In the genomic region with DNA sequence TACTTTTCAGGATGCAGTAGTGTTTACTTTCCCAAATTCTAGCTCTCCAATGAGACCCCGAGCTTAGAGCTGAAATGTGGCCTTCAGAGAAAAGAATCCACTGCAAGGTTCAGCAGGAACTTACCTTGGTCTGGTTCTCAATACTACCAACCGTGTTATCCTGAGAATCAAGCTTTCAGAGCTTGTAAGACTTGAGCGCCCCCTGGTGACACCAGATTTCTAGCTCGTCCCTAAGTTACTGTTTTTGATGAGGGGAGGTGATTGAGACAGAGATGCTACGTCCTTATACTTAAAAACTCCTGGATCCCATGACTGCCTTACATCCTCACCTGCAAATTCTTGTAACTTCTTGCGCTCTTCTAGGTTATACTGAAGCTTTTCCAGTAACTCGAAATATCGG, we compare ENCODE assay signal across 10 mouse cellular contexts. TPM values are rescaled to one million over a fixed set of nuclear protein-coding genes. Genes with fewer than 3 reads are reported as not detected.
DNase-seq lines count a peak whose midpoint lies in the region; ATAC-seq lines count a peak whose summit lies in the region.
"Had no signal": no experiment of that assay in that cellular context is flagged by ENCODE, and none has a peak within 500 bp of the region (broad histone marks: within the 10 kb centered on the region; RNA-seq: fewer than 3 reads in every experiment).

No protein-coding gene starts in this region.

- no peak overlapping the region for H3K4me2 ChIP-seq in hindbrain, embryonic 14.5 days (replicated peaks)
- no peak overlapping the region for H3K4me2 ChIP-seq in hindbrain, embryonic 12.5 days (replicated peaks)
- no peak overlapping the region for H3K4me2 ChIP-seq in intestine, embryonic 15.5 days (replicated peaks)
- H3K4me2 ChIP-seq: embryonic facial prominence, embryonic 12.5 days; neural tube, embryonic 12.5 days had no signal

- peak; percentile 91 for DNase-seq in hindbrain, embryonic 14.5 days (ENCODE audit: low spot score)
- DNase-seq in adrenal gland, postnatal 25 days: peak; percentile 88
- DNase-seq in embryonic facial prominence, embryonic 10.5 days (ENCODE audit: low spot score): peak; percentile 82
- peak; percentile 74 to 80 for DNase-seq in left cerebral cortex, postnatal 36 days (ENCODE audit: low spot score in 2 of 2)
- DNase-seq in ovary, postnatal 10 days (ENCODE audit: low spot score): peak; percentile 43
- DNase-seq in thymus, postnatal 10 days (ENCODE audit: low spot score in 2 of 2): peak; percentile 43 to 83

- H3K9ac ChIP-seq in hindbrain, embryonic 14.5 days: no peak overlapping the region
- no peak overlapping the region for H3K9ac ChIP-seq in hindbrain, embryonic 12.5 days
- no peak overlapping the region for H3K9ac ChIP-seq in intestine, embryonic 15.5 days
- H3K9ac ChIP-seq: embryonic facial prominence, embryonic 12.5 days; neural tube, embryonic 12.5 days had no signal

- H3K27me3 ChIP-seq in hindbrain, embryonic 14.5 days (ENCODE audit: control insufficient read depth, insufficient read depth, low read length): no peaks in the 10 kb centered on the region
- H3K27me3 ChIP-seq in hindbrain, embryonic 12.5 days: no peaks in the 10 kb centered on the region
- no peaks in the 10 kb centered on the region for H3K27me3 ChIP-seq in embryonic facial prominence, embryonic 10.5 days (replicated peaks; ENCODE audit: low read depth, poor library complexity, severe bottlenecking)
- no peaks in the 10 kb centered on the region for H3K27me3 ChIP-seq in intestine, embryonic 15.5 days (replicated peaks)
- H3K27me3 ChIP-seq: embryonic facial prominence, embryonic 12.5 days; neural tube, embryonic 12.5 days had no signal

- H3K36me3 ChIP-seq in hindbrain, embryonic 14.5 days (replicated peaks; ENCODE audit: control insufficient read depth, insufficient read depth): peaks cover 5% of the 10 kb centered on the region; the same call in 1 of the 2 replicates
- no peaks in the 10 kb centered on the region for H3K36me3 ChIP-seq in hindbrain, embryonic 12.5 days
- H3K36me3 ChIP-seq in embryonic facial prominence, embryonic 10.5 days (replicated peaks): no peaks in the 10 kb centered on the region
- no peaks in the 10 kb centered on the region for H3K36me3 ChIP-seq in intestine, embryonic 15.5 days
- H3K36me3 ChIP-seq: embryonic facial prominence, embryonic 12.5 days; neural tube, embryonic 12.5 days had no signal

- H3K4me1 ChIP-seq in hindbrain, embryonic 14.5 days (replicated peaks; ENCODE audit: control insufficient read depth, insufficient read depth, low read length): no peaks in the 10 kb centered on the region
- no peaks in the 10 kb centered on the region for H3K4me1 ChIP-seq in hindbrain, embryonic 12.5 days
- H3K4me1 ChIP-seq in embryonic facial prominence, embryonic 10.5 days: no peaks in the 10 kb centered on the region
- no peaks in the 10 kb centered on the region for H3K4me1 ChIP-seq in intestine, embryonic 15.5 days (replicated peaks)
- H3K4me1 ChIP-seq: embryonic facial prominence, embryonic 12.5 days; neural tube, embryonic 12.5 days had no signal

- WGBS in hindbrain, embryonic 14.5 days: 15% methylated on average over 8 of the region's 8 CpGs
- whole genome bisulfite sequencing in hindbrain, embryonic 12.5 days: 16% methylated on average over 8 of the region's 8 CpGs
- 14% methylated on average over 8 of the region's 8 CpGs for WGBS in embryonic facial prominence, embryonic 10.5 days
- WGBS in intestine, embryonic 15.5 days: 15% methylated on average over 8 of the region's 8 CpGs

- H3K27ac ChIP-seq in hindbrain, embryonic 14.5 days: no peak overlapping the region
- no peak overlapping the region for H3K27ac ChIP-seq in hindbrain, embryonic 12.5 days
- no peak overlapping the region for H3K27ac ChIP-seq in embryonic facial prominence, embryonic 10.5 days (replicated peaks)
- no peak overlapping the region for H3K27ac ChIP-seq in intestine, embryonic 15.5 days
- H3K27ac ChIP-seq: embryonic facial prominence, embryonic 12.5 days; neural tube, embryonic 12.5 days had no signal

- no peak overlapping the region for H3K4me3 ChIP-seq in hindbrain, embryonic 14.5 days (replicated peaks; ENCODE audit: low read length)
- no peak overlapping the region for H3K4me3 ChIP-seq in hindbrain, embryonic 12.5 days
- H3K4me3 ChIP-seq in embryonic facial prominence, embryonic 10.5 days: no peak overlapping the region
- no peak overlapping the region for H3K4me3 ChIP-seq in intestine, embryonic 15.5 days (replicated peaks)
- H3K4me3 ChIP-seq: embryonic facial prominence, embryonic 12.5 days; neural tube, embryonic 12.5 days had no signal

- intact Hi-C loops in left cerebral cortex, postnatal 36 days (cut with DNase I): no loop called here

- ATAC-seq in hindbrain, embryonic 14.5 days (ENCODE audit: low FRiP score): no peak
- ATAC-seq in hindbrain, embryonic 12.5 days (ENCODE audit: low FRiP score): no peak
- ATAC-seq in intestine, embryonic 15.5 days: 0 out of 2 replicates have a peak, but pooled peaks have one; percentile 47

- no peaks in the 10 kb centered on the region for H3K9me3 ChIP-seq in hindbrain, embryonic 14.5 days (ENCODE audit: control insufficient read depth, low read length)
- no peaks in the 10 kb centered on the region for H3K9me3 ChIP-seq in hindbrain, embryonic 12.5 days (replicated peaks)
- H3K9me3 ChIP-seq in embryonic facial prominence, embryonic 10.5 days: no peaks in the 10 kb centered on the region
- H3K9me3 ChIP-seq in intestine, embryonic 15.5 days: no peaks in the 10 kb centered on the region
- H3K9me3 ChIP-seq: embryonic facial prominence, embryonic 12.5 days; neural tube, embryonic 12.5 days had no signal

RNA-seq across cellular contexts. Expression of a gene that starts 9.7 kb away (rescaled TPM):
- polyA plus RNA-seq in hindbrain, embryonic 14.5 days (2014; fragmentation: Nextera tagmentation; extraction: Ambion mirVana): not detected in 2 replicates
- polyA plus RNA-seq in hindbrain, embryonic 12.5 days (2016; fragmentation: Nextera tagmentation; extraction: Ambion mirVana): not detected in 2 replicates
- not detected in 2 replicates for total RNA-seq in adrenal gland, postnatal 25 days (2021)
- not detected in 2 replicates for polyA plus RNA-seq in embryonic facial prominence, embryonic 10.5 days (2016; fragmentation: Nextera tagmentation; extraction: Ambion mirVana)
- polyA plus RNA-seq in intestine, embryonic 15.5 days (2015; fragmentation: Nextera tagmentation; extraction: Ambion mirVana): not detected in 2 replicates
- total RNA-seq in left cerebral cortex, postnatal 36 days (2021): under 1 TPM; 0.23 to 0.30 TPM
- polyA plus RNA-seq: neural tube, embryonic 12.5 days had no signal

RNA-seq across cellular contexts. Expression of a gene that starts 17.0 kb away (rescaled TPM):
- 268 and 307 TPM in 2 replicates for polyA plus RNA-seq in hindbrain, embryonic 14.5 days (2014; fragmentation: Nextera tagmentation; extraction: Ambion mirVana)
- 547 and 563 TPM in 2 replicates for polyA plus RNA-seq in hindbrain, embryonic 12.5 days (2016; fragmentation: Nextera tagmentation; extraction: Ambion mirVana)
- 377 and 379 TPM in 2 replicates for total RNA-seq in adrenal gland, postnatal 25 days (2021)
- 609 and 638 TPM in 2 replicates for polyA plus RNA-seq in embryonic facial prominence, embryonic 10.5 days (2016; fragmentation: Nextera tagmentation; extraction: Ambion mirVana)
- 834 and 874 TPM in 2 replicates for polyA plus RNA-seq in intestine, embryonic 15.5 days (2015; fragmentation: Nextera tagmentation; extraction: Ambion mirVana)
- 100 to 1,000 TPM; 172 to 201 TPM for total RNA-seq in left cerebral cortex, postnatal 36 days (2021)

RNA-seq across cellular contexts. Expression of a gene that starts 17.0 kb away (rescaled TPM):
- 2.9 and 3.1 TPM in 2 replicates for polyA plus RNA-seq in hindbrain, embryonic 14.5 days (2014; fragmentation: Nextera tagmentation; extraction: Ambion mirVana)
- 3.2 and 4.1 TPM in 2 replicates for polyA plus RNA-seq in hindbrain, embryonic 12.5 days (2016; fragmentation: Nextera tagmentation; extraction: Ambion mirVana)
- total RNA-seq in adrenal gland, postnatal 25 days (2021): 2.3 and 4.0 TPM in 2 replicates
- 3.3 and 3.7 TPM in 2 replicates for polyA plus RNA-seq in embryonic facial prominence, embryonic 10.5 days (2016; fragmentation: Nextera tagmentation; extraction: Ambion mirVana)
- 1.1 and 2.0 TPM in 2 replicates for polyA plus RNA-seq in intestine, embryonic 15.5 days (2015; fragmentation: Nextera tagmentation; extraction: Ambion mirVana)
- total RNA-seq in left cerebral cortex, postnatal 36 days (2021): 1 to 10 TPM; 3.4 to 5.3 TPM

RNA-seq across cellular contexts. Expression of a gene that starts 39.1 kb away (rescaled TPM):
- 90.5 and 103 TPM in 2 replicates for polyA plus RNA-seq in hindbrain, embryonic 14.5 days (2014; fragmentation: Nextera tagmentation; extraction: Ambion mirVana)
- 15.4 and 19.5 TPM in 2 replicates for polyA plus RNA-seq in hindbrain, embryonic 12.5 days (2016; fragmentation: Nextera tagmentation; extraction: Ambion mirVana)
- total RNA-seq in adrenal gland, postnatal 25 days (2021): 6.3 and 8.9 TPM in 2 replicates
- polyA plus RNA-seq in embryonic facial prominence, embryonic 10.5 days (2016; fragmentation: Nextera tagmentation; extraction: Ambion mirVana): 3.6 and 6.0 TPM in 2 replicates
- 417 and 490 TPM in 2 replicates for polyA plus RNA-seq in intestine, embryonic 15.5 days (2015; fragmentation: Nextera tagmentation; extraction: Ambion mirVana)
- total RNA-seq in left cerebral cortex, postnatal 36 days (2021): 100 to 1,000 TPM; 350 to 364 TPM

RNA-seq across cellular contexts. Expression of a gene that starts 41.4 kb away (rescaled TPM):
- polyA plus RNA-seq in hindbrain, embryonic 14.5 days (2014; fragmentation: Nextera tagmentation; extraction: Ambion mirVana): 18.6 and 19.3 TPM in 2 replicates
- 15.4 and 15.6 TPM in 2 replicates for polyA plus RNA-seq in hindbrain, embryonic 12.5 days (2016; fragmentation: Nextera tagmentation; extraction: Ambion mirVana)
- 51.9 and 56.6 TPM in 2 replicates for total RNA-seq in adrenal gland, postnatal 25 days (2021)
- polyA plus RNA-seq in embryonic facial prominence, embryonic 10.5 days (2016; fragmentation: Nextera tagmentation; extraction: Ambion mirVana): 10.2 and 10.5 TPM in 2 replicates
- 15.4 and 16.3 TPM in 2 replicates for polyA plus RNA-seq in intestine, embryonic 15.5 days (2015; fragmentation: Nextera tagmentation; extraction: Ambion mirVana)
- 100 to 1,000 TPM; 105 to 126 TPM for total RNA-seq in left cerebral cortex, postnatal 36 days (2021)
